Mouse (Mus musculus) heart, embryonic 10.5 days (tissue): ENCODE results near the gene Gna14. TPM values are rescaled to one million over a fixed set of nuclear protein-coding genes. Genes with fewer than 3 reads are reported as not detected.

Experiments used
- DNase-seq: peaks from one replicate; pipeline ENCODE4 v3.0.0-alpha.2; 2017; ENCODE audit warnings: low spot score
- H3K27ac ChIP-seq: fragments of 300-500 bp; sonication (generic); 2 replicates; pipeline ENCODE4 v1.5.1; 2016; ENCODE audit warnings: mild to moderate bottlenecking
- H3K27me3 ChIP-seq: fragments of 300-500 bp; sonication (generic); 2 replicates; pipeline ENCODE4 v1.6.1; 2016; ENCODE audit warnings: mild to moderate bottlenecking; ENCODE audit not compliant: poor library complexity, insufficient read depth, severe bottlenecking
- H3K36me3 ChIP-seq: fragments of 300-500 bp; sonication (generic); 2 replicates; pipeline ENCODE4 v1.6.1; 2016; ENCODE audit warnings: mild to moderate bottlenecking, moderate library complexity
- H3K4me1 ChIP-seq: fragments of 300-500 bp; sonication (generic); 2 replicates; pipeline ENCODE4 v1.6.1; 2016; ENCODE audit warnings: mild to moderate bottlenecking
- H3K4me3 ChIP-seq: fragments of 300-500 bp; sonication (generic); 2 replicates; pipeline ENCODE4 v1.5.1; 2016; ENCODE audit warnings: mild to moderate bottlenecking, moderate library complexity
- H3K9me3 ChIP-seq: fragments of 300-500 bp; sonication (generic); 2 replicates; pipeline ENCODE4 v1.6.1; 2016; ENCODE audit warnings: mild to moderate bottlenecking, moderate library complexity
- WGBS: fragments of 180-500 bp; shearing (Covaris S2); methylation state at CpG from one replicate; pipeline ENCODE4 v1.1.7; 2016; 5-methylcytosine and 5-hydroxymethylcytosine counted together
- polyA plus RNA-seq: library from polyadenylated mRNA; unstranded; fragments of >200 nt; fragmentation: Nextera tagmentation; extraction: Ambion mirVana; gene quantifications from 2 replicates; pipeline ENCODE4 v1.2.1, GENCODE M21; 2016

Gna14 gene
- polyA plus RNA-seq, 1 experiment from 2014 or later: 3.7 TPM

GRCm38 (mm10) chr19:16437906-16438305, 2.3 kb downstream of the Gna14 start:
- Histone ChIP-seq H3K4me3 (no peak overlapping the region), H3K9me3 (no peaks in the 10 kb centered on the region), H3K36me3 (no peaks in the 10 kb centered on the region), H3K27ac (no peak overlapping the region), H3K4me1 (peaks cover 45% of the 10 kb centered on the region), H3K27me3 (peaks cover 46% of the 10 kb centered on the region)
- 35% methylated on average over 5 of the region's 5 CpGs for WGBS
- peak; percentile 66 for DNase-seq

GRCm38 (mm10) chr19:16439278-16439677, 3.7 kb downstream of the Gna14 start:
- Histone ChIP-seq H3K27ac (no peak overlapping the region), H3K27me3 (peaks cover 46% of the 10 kb centered on the region), H3K9me3 (no peaks in the 10 kb centered on the region), H3K36me3 (no peaks in the 10 kb centered on the region), H3K4me3 (no peak overlapping the region), H3K4me1 (peaks cover 45% of the 10 kb centered on the region)
- 28% methylated on average over 4 of the region's 4 CpGs for WGBS
- DNase-seq: no peak

- peak overlapping the region; percentile 63 for H3K27ac ChIP-seq
- H3K27me3 ChIP-seq: peaks cover 46% of the 10 kb centered on the region
- H3K36me3 ChIP-seq: no peaks in the 10 kb centered on the region
- 49% methylated on average over 13 of the region's 13 CpGs for WGBS
- no peak overlapping the region for H3K4me3 ChIP-seq
- H3K9me3 ChIP-seq: no peaks in the 10 kb centered on the region
- no peak for DNase-seq
- peaks cover 45% of the 10 kb centered on the region for H3K4me1 ChIP-seq
These were observed 4.3 kb downstream of the Gna14 start for GRCm38 (mm10) chr19:16439834-16440233.

- Histone ChIP-seq H3K27me3 (peaks cover 34% of the 10 kb centered on the region), H3K27ac (no peak overlapping the region), H3K36me3 (no peaks in the 10 kb centered on the region), H3K4me1 (peaks cover 31% of the 10 kb centered on the region), H3K4me3 (no peak overlapping the region), H3K9me3 (no peaks in the 10 kb centered on the region)
- no peak for DNase-seq
- 82% methylated on average over 6 of the region's 6 CpGs for WGBS
These were observed 5.8 kb downstream of the Gna14 start for GRCm38 (mm10) chr19:16441329-16441728.

- no peak for DNase-seq
- WGBS: 79% methylated on average over 5 of the region's 5 CpGs
- no peak overlapping the region for H3K4me3 ChIP-seq
These were observed 7.8 kb downstream of the Gna14 start for GRCm38 (mm10) chr19:16443335-16443734.

GRCm38 (mm10) chr19:16446612-16447011, 11.1 kb downstream of the Gna14 start:
- no peak overlapping the region for H3K4me3 ChIP-seq
- H3K36me3 ChIP-seq: no peaks in the 10 kb centered on the region
- no peaks in the 10 kb centered on the region for H3K4me1 ChIP-seq
- DNase-seq: no peak
- H3K9me3 ChIP-seq: no peaks in the 10 kb centered on the region
- H3K27me3 ChIP-seq: no peaks in the 10 kb centered on the region
- no peak overlapping the region for H3K27ac ChIP-seq
- WGBS: 89% methylated on average over 6 of the region's 6 CpGs

More at GRCm38 (mm10) chr19:16443335-16443734, 7.8 kb downstream of the Gna14 start:
- H3K9me3 ChIP-seq: no peaks in the 10 kb centered on the region
- H3K27ac ChIP-seq: no peak overlapping the region
- H3K27me3 ChIP-seq: peaks cover 15% of the 10 kb centered on the region
- H3K4me1 ChIP-seq: peaks cover 16% of the 10 kb centered on the region
- no peaks in the 10 kb centered on the region for H3K36me3 ChIP-seq

- Histone ChIP-seq H3K4me1 (no peaks in the 10 kb centered on the region), H3K4me3 (no peak overlapping the region), H3K27me3 (no peaks in the 10 kb centered on the region), H3K9me3 (no peaks in the 10 kb centered on the region), H3K36me3 (no peaks in the 10 kb centered on the region), H3K27ac (no peak overlapping the region)
- WGBS: 72% methylated on average over 6 of the region's 6 CpGs
- no peak for DNase-seq
These were observed 12.5 kb downstream of the Gna14 start for GRCm38 (mm10) chr19:16447832-16448621.

GRCm38 (mm10) chr19:16448796-16449195, 13.2 kb downstream of the Gna14 start:
- H3K9me3 ChIP-seq: no peaks in the 10 kb centered on the region
- H3K27me3 ChIP-seq: no peaks in the 10 kb centered on the region
- WGBS: 60% methylated on average over 5 of the region's 5 CpGs
- H3K4me3 ChIP-seq: no peak overlapping the region
- no peak overlapping the region for H3K27ac ChIP-seq
- no peaks in the 10 kb centered on the region for H3K4me1 ChIP-seq
- no peak for DNase-seq
- no peaks in the 10 kb centered on the region for H3K36me3 ChIP-seq

GRCm38 (mm10) chr19:16450824-16451223, 15.3 kb downstream of the Gna14 start:
- H3K4me1 ChIP-seq: no peaks in the 10 kb centered on the region
- H3K27ac ChIP-seq: no peak overlapping the region
- 37% methylated on average over 3 of the region's 3 CpGs for WGBS
- no peak for DNase-seq
- no peaks in the 10 kb centered on the region for H3K36me3 ChIP-seq
- no peak overlapping the region for H3K4me3 ChIP-seq
- H3K27me3 ChIP-seq: no peaks in the 10 kb centered on the region
- H3K9me3 ChIP-seq: no peaks in the 10 kb centered on the region

- no peak overlapping the region for H3K27ac ChIP-seq
- no peak overlapping the region for H3K4me3 ChIP-seq
- no peak for DNase-seq
- H3K9me3 ChIP-seq: no peaks in the 10 kb centered on the region
- H3K27me3 ChIP-seq: no peaks in the 10 kb centered on the region
- H3K4me1 ChIP-seq: peaks cover 5% of the 10 kb centered on the region; the same call in 1 of the 2 replicates
- 64% methylated on average over 2 of the region's 2 CpGs for WGBS
- H3K36me3 ChIP-seq: no peaks in the 10 kb centered on the region
These were observed 20.6 kb downstream of the Gna14 start for GRCm38 (mm10) chr19:16456181-16456580.

GRCm38 (mm10) chr19:16457127-16457526, 21.6 kb downstream of the Gna14 start:
- WGBS: 71% methylated on average over 6 of the region's 6 CpGs
- no peak overlapping the region for H3K4me3 ChIP-seq
- H3K27me3 ChIP-seq: no peaks in the 10 kb centered on the region

GRCm38 (mm10) chr19:16459317-16459716, 23.8 kb downstream of the Gna14 start:
- no peaks in the 10 kb centered on the region for H3K9me3 ChIP-seq
- no peaks in the 10 kb centered on the region for H3K27me3 ChIP-seq
- no peak for DNase-seq
- WGBS: 57% methylated on average over 5 of the region's 5 CpGs
- H3K4me1 ChIP-seq: peaks cover 5% of the 10 kb centered on the region; the same call in 1 of the 2 replicates
- no peak overlapping the region for H3K4me3 ChIP-seq
- no peaks in the 10 kb centered on the region for H3K36me3 ChIP-seq
- H3K27ac ChIP-seq: no peak overlapping the region

More at GRCm38 (mm10) chr19:16457127-16457526, 21.6 kb downstream of the Gna14 start:
- H3K36me3 ChIP-seq: no peaks in the 10 kb centered on the region
- H3K27ac ChIP-seq: no peak overlapping the region
- H3K4me1 ChIP-seq: peaks cover 5% of the 10 kb centered on the region; the same call in 1 of the 2 replicates
- no peak for DNase-seq
- no peaks in the 10 kb centered on the region for H3K9me3 ChIP-seq

- H3K9me3 ChIP-seq: no peaks in the 10 kb centered on the region
- no peak for DNase-seq
- 73% methylated on average over 6 of the region's 6 CpGs for WGBS
- H3K36me3 ChIP-seq: no peaks in the 10 kb centered on the region
- no peak overlapping the region for H3K4me3 ChIP-seq
- no peak overlapping the region for H3K27ac ChIP-seq
- H3K27me3 ChIP-seq: no peaks in the 10 kb centered on the region
- peaks cover 5% of the 10 kb centered on the region; the same call in 1 of the 2 replicates for H3K4me1 ChIP-seq
These were observed 24.7 kb downstream of the Gna14 start for GRCm38 (mm10) chr19:16460292-16460691.
